Comparison of ENCODE assay signal across 21 mouse cellular contexts in genomic region chr13:114254697-114255096, GRCm38 (mm10).
DNase-seq lines count a peak whose midpoint lies in the region; ATAC-seq and TF ChIP-seq lines count a peak whose summit lies in the region.
"Had no signal": no experiment of that assay in that cellular context is flagged by ENCODE, and none has a peak within 500 bp of the region (broad histone marks: within the 10 kb centered on the region; RNA-seq: fewer than 3 reads in every experiment).

No protein-coding gene starts in this region.

- H3K27ac ChIP-seq in kidney, postnatal 0 days = no peak overlapping the region
- H3K27ac ChIP-seq in layer of hippocampus, adult 2 months = no peak overlapping the region
- no peak overlapping the region for H3K27ac ChIP-seq in liver, embryonic 11.5 days (ENCODE audit: low read depth, low read length)
- H3K27ac ChIP-seq: forebrain, embryonic 10.5 days; heart, embryonic 10.5 days; hindbrain, embryonic 13.5 days; limb, embryonic 12.5 days; liver, embryonic 14.5 days; midbrain, embryonic 13.5 days; stomach, embryonic 15.5 days had no signal

- H3K4me2 ChIP-seq in kidney, postnatal 0 days (ENCODE audit: low read length) = no peak overlapping the region
- H3K4me2 ChIP-seq in liver, embryonic 11.5 days = no peak overlapping the region
- H3K4me2 ChIP-seq: hindbrain, embryonic 13.5 days; limb, embryonic 12.5 days; midbrain, embryonic 13.5 days; stomach, embryonic 15.5 days had no signal

- peak; percentile 77; the same call in 1 of the 2 replicates for ATAC-seq in kidney, postnatal 0 days (replicated peaks; ENCODE audit: low FRiP score, low read depth)
- no peak for ATAC-seq in liver, embryonic 11.5 days (replicated peaks; ENCODE audit: low FRiP score)
- ATAC-seq: forebrain, postnatal 0 days; inflammation-experienced regulatory T-cells, adult 6 months; midbrain, embryonic 13.5 days had no signal

- no peaks in the 10 kb centered on the region for H3K4me1 ChIP-seq in kidney, postnatal 0 days (replicated peaks; ENCODE audit: insufficient read depth, low read length)
- H3K4me1 ChIP-seq in liver, embryonic 11.5 days (replicated peaks; ENCODE audit: control insufficient read depth, insufficient read depth, low read length) = no peaks in the 10 kb centered on the region
- H3K4me1 ChIP-seq: forebrain, embryonic 10.5 days; heart, embryonic 10.5 days; hindbrain, embryonic 13.5 days; limb, embryonic 12.5 days; midbrain, embryonic 13.5 days; stomach, embryonic 15.5 days had no signal

- no peak overlapping the region for H3K9ac ChIP-seq in kidney, postnatal 0 days (ENCODE audit: low read depth, low read length)
- no peak overlapping the region for H3K9ac ChIP-seq in liver, embryonic 11.5 days (ENCODE audit: low read depth, low read length)
- H3K9ac ChIP-seq: forebrain, postnatal 0 days; hindbrain, embryonic 13.5 days; limb, embryonic 12.5 days; liver, embryonic 14.5 days; midbrain, embryonic 13.5 days; stomach, embryonic 15.5 days had no signal

- no peaks in the 10 kb centered on the region for H3K36me3 ChIP-seq in kidney, postnatal 0 days (ENCODE audit: insufficient read depth, low read length)
- H3K36me3 ChIP-seq in liver, embryonic 11.5 days (ENCODE audit: control insufficient read depth, insufficient read depth, low read length) = no peaks in the 10 kb centered on the region
- H3K36me3 ChIP-seq: forebrain, embryonic 10.5 days; heart, embryonic 10.5 days; hindbrain, embryonic 13.5 days; limb, embryonic 12.5 days; midbrain, embryonic 13.5 days; stomach, embryonic 15.5 days had no signal

- TF ChIP-seq CTCF in kidney, postnatal 0 days (IDR thresholded peaks at IDR 0.05; ENCODE audit: low read depth) = no peak
- no peak for TF ChIP-seq CTCF in layer of hippocampus, adult 2 months (conservative IDR thresholded peaks at IDR 0.05)

- H3K4me3 ChIP-seq in kidney, postnatal 0 days (replicated peaks; ENCODE audit: low read depth, low read length) = no peak overlapping the region
- H3K4me3 ChIP-seq in layer of hippocampus, adult 2 months = no peak overlapping the region
- no peak overlapping the region for H3K4me3 ChIP-seq in liver, embryonic 11.5 days (ENCODE audit: low read depth, low read length)
- H3K4me3 ChIP-seq: forebrain, embryonic 10.5 days; heart, embryonic 10.5 days; hindbrain, embryonic 13.5 days; limb, embryonic 12.5 days; midbrain, embryonic 13.5 days; stomach, embryonic 15.5 days had no signal

- DNase-seq in kidney, postnatal 0 days (ENCODE audit: low spot score) = no peak
- DNase-seq in kidney, adult 18-20 months = no peak
- DNase-seq in Muller cell, postnatal 12 days (ENCODE audit: inconsistent ontology term) = peak; percentile 55
- peak; percentile 80 for DNase-seq in adrenal gland, adult 2 months
- DNase-seq in layer of hippocampus, adult 2 months (ENCODE audit: low spot score in 2 of 2) = no peak
- DNase-seq in layer of hippocampus, adult 9-10 months (ENCODE audit: low spot score) = no peak
- DNase-seq in liver, embryonic 11.5 days (ENCODE audit: low spot score) = no peak
- DNase-seq: cerebellum, adult 8-10 months; forebrain, postnatal 0 days; heart, postnatal 10 days; spleen, adult 18-20 months; thymus, adult 18-20 months; thymus, postnatal 4 days had no signal

- WGBS in kidney, postnatal 0 days = 65% methylated on average over 10 of the region's 10 CpGs
- WGBS in liver, embryonic 11.5 days = 88% methylated on average over 10 of the region's 10 CpGs

- H3K27me3 ChIP-seq in kidney, postnatal 0 days (ENCODE audit: insufficient read depth, low read length) = no peaks in the 10 kb centered on the region
- no peaks in the 10 kb centered on the region for H3K27me3 ChIP-seq in liver, embryonic 11.5 days (replicated peaks; ENCODE audit: control insufficient read depth, insufficient read depth, low read length)
- H3K27me3 ChIP-seq: hindbrain, embryonic 13.5 days; limb, embryonic 12.5 days; midbrain, embryonic 13.5 days; stomach, embryonic 15.5 days had no signal

- H3K9me3 ChIP-seq in kidney, postnatal 0 days (replicated peaks; ENCODE audit: low read length) = no peaks in the 10 kb centered on the region
- no peaks in the 10 kb centered on the region for H3K9me3 ChIP-seq in liver, embryonic 11.5 days (ENCODE audit: control insufficient read depth, low read length)
- H3K9me3 ChIP-seq: forebrain, embryonic 10.5 days; heart, embryonic 10.5 days; hindbrain, embryonic 13.5 days; midbrain, embryonic 13.5 days; stomach, embryonic 15.5 days had no signal

Comparison
In these comparisons a context has a peak if more than half of its experiments do, and no peak if none do; other contexts are left out.
1. DNase-seq: peak in Muller cell, postnatal 12 days (single experiment) and adrenal gland, adult 2 months (single experiment); none in kidney, postnatal 0 days (single experiment), kidney, adult 18-20 months (single experiment), layer of hippocampus, adult 2 months (0 of 2), layer of hippocampus, adult 9-10 months (single experiment) and liver, embryonic 11.5 days (single experiment).